Mouse (Mus musculus) limb, embryonic 10.5 days (tissue): ENCODE measurements around the gene Icam5. TPM values are rescaled to one million over a fixed set of nuclear protein-coding genes. Genes with fewer than 3 reads are reported as not detected.
"Not testable (repeated sequence)": the region's sequence is repeated elsewhere in the genome, so short reads cannot be mapped to it uniquely, and the experiment has no call there.

Experiments
- DNase-seq: peaks from one replicate; pipeline ENCODE4 v3.0.0-alpha.2; 2017; ENCODE audit warnings: low spot score
- H3K27ac ChIP-seq: fragments of 300-500 bp; sonication (generic); 2 replicates; pipeline ENCODE4 v1.5.1; 2016; ENCODE audit warnings: mild to moderate bottlenecking
- H3K27me3 ChIP-seq: fragments of 300-500 bp; sonication (generic); 2 replicates; pipeline ENCODE4 v1.6.1; 2016; ENCODE audit warnings: low read depth, mild to moderate bottlenecking; ENCODE audit not compliant: poor library complexity, severe bottlenecking
- H3K36me3 ChIP-seq: fragments of 300-500 bp; sonication (generic); 2 replicates; pipeline ENCODE4 v1.6.1; 2016; ENCODE audit warnings: mild to moderate bottlenecking, moderate library complexity
- H3K4me1 ChIP-seq: fragments of 300-500 bp; sonication (generic); 2 replicates; pipeline ENCODE4 v1.6.1; 2016
- H3K4me3 ChIP-seq: fragments of 300-500 bp; sonication (generic); 2 replicates; pipeline ENCODE4 v1.5.1; 2016; ENCODE audit warnings: mild to moderate bottlenecking, moderate library complexity
- H3K9me3 ChIP-seq: fragments of 300-500 bp; sonication (generic); replicated peaks from 2 replicates; pipeline ENCODE4 v1.6.1; 2016; ENCODE audit warnings: mild to moderate bottlenecking
- WGBS: fragments of 180-500 bp; shearing (Covaris S2); methylation state at CpG from one replicate; pipeline ENCODE4 v1.1.7; 2016; 5-methylcytosine and 5-hydroxymethylcytosine counted together
- polyA plus RNA-seq: library from polyadenylated mRNA; unstranded; fragments of >200 nt; fragmentation: Nextera tagmentation; extraction: Ambion mirVana; gene quantifications from 2 replicates; pipeline ENCODE4 v1.2.1, GENCODE M21; 2016

Gene Icam5
- polyA plus RNA-seq, 1 experiment from 2014 or later: 0.05 TPM

DNA sequence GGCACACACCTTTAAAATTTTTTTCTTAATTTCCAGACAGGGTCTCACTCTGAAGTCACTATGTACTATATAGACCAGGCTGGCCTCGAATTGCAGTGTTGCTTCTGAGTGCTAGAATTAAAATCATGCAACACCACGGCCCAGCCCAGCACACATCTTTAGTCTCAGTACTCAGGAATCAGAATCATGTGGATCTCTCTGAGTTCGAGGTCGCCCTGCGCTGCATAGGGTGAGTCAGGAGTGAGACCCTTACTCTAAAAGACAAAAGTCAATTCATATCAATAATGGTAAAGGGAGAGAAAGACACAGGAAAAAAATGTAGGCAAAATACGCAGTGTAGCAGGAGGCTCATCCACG lies 29.6 kb upstream of the Icam5 start:
- Histone ChIP-seq H3K9me3 (no peaks in the 10 kb centered on the region), H3K4me3 (peak overlapping the region; percentile 87), H3K27me3 (no peaks in the 10 kb centered on the region), H3K27ac (peak overlapping the region; percentile 89), H3K36me3 (peaks cover 30% of the 10 kb centered on the region), H3K4me1 (peaks cover 8% of the 10 kb centered on the region)
- WGBS: 15% methylated on average over 7 of the region's 7 CpGs
- DNase-seq: no peak

DNA sequence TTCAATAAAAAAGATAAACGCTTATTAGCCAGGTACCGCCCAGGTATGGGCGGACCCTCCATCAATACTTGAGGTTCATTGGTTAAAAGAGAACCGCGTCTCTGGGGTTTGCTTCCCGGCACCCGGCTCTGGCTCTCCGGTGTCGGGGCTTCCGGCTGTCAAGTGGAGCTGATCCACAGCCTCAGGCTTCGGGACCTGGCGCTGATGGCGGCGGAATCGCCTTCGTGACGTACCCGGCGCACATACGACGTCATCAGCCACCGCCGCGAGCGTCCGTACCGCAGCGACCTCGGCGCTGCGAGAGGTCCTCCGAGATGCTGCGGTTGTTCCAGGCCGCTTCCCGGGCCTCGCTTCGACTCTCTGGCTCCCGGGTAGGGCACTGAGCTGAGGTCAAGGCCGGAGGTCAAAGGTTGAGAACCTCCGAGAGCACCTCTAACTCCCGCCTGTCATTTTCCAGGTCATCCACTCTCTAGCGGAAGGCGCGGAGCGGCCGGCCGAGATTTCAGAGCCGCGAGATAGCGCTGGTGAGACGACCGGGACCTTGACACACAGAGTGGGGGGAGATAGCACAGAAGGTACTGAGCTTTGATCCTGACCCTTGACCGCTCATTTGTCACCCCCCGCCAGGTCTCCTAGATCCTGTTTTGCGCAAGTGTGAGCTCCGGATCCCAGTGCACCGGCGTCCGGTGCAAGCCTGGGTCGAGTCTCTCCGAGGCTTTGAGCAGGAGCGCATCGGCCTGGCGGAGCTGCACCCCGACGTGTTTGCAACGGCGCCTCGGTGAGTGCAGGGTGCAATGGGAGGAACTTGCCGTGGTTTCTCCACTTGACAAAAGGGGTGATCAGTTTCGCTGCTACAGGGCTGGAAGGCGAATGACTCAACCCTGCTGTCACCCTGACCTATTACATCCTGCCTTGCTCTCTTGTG lies 29.0 kb upstream of the Icam5 start, which contains the start of gene Mrpl4:
Mrpl4 (plus strand) TSS at position 112 of the 925 bp plus-strand sequence.
- no peaks in the 10 kb centered on the region for H3K9me3 ChIP-seq
- DNase-seq: peak; percentile 96
- peak within 1 kb of the TSS; percentile 89 for H3K27ac ChIP-seq
- peak within 1 kb of the TSS; percentile 87 for H3K4me3 ChIP-seq
- H3K27me3 ChIP-seq: no peaks in the 10 kb centered on the region
- under 1% methylated on average over 72 of the region's 72 CpGs for WGBS
- H3K4me1 ChIP-seq: peaks cover 8% of the 10 kb centered on the region
- peaks cover 36% of the 10 kb centered on the region for H3K36me3 ChIP-seq

- Histone ChIP-seq H3K36me3 (peaks cover 53% of the 10 kb centered on the region), H3K27me3 (0 out of 2 replicates have a peak, but pooled peaks cover 7% of the 10 kb centered on the region), H3K27ac (no peak overlapping the region), H3K4me1 (peaks cover 11% of the 10 kb centered on the region), H3K9me3 (no peaks in the 10 kb centered on the region), H3K4me3 (no peak overlapping the region)
- DNase-seq: no peak
- 92% methylated on average over 10 of the region's 10 CpGs for WGBS
These were observed 24.4 kb upstream of the Icam5 start for GRCm38 (mm10) chr9:21007313-21007952.

DNA sequence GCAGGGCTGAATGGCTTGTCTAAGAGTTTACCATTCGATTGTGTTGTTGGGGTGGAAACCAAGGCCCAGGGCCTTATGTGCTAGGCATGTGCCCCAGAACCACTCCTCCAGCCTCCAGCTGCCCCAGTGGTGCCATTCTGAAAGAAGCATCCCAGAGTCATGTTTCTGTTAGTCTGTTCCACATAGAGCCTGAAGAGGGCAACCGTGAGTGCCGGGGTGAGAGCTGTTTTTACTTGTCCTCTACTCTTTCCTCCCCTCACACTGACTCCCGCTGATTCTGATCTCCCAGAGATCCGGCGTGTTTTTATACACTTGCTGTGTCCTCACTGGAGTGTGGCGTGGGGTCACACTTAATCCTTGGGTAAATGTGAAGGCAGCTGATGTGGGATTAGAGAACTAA lies 23.9 kb upstream of the Icam5 start:
- no peak overlapping the region for H3K27ac ChIP-seq
- H3K36me3 ChIP-seq: peaks cover 53% of the 10 kb centered on the region
- H3K4me3 ChIP-seq: no peak overlapping the region
- H3K27me3 ChIP-seq: 0 out of 2 replicates have a peak, but pooled peaks cover 12% of the 10 kb centered on the region
- peaks cover 11% of the 10 kb centered on the region for H3K4me1 ChIP-seq
- no peaks in the 10 kb centered on the region for H3K9me3 ChIP-seq
- no peak for DNase-seq
- 82% methylated on average over 7 of the region's 7 CpGs for WGBS

- no peak for DNase-seq
- Histone ChIP-seq H3K27me3 (peaks cover 34% of the 10 kb centered on the region), H3K36me3 (peaks cover 41% of the 10 kb centered on the region), H3K4me3 (no peak overlapping the region), H3K9me3 (no peaks in the 10 kb centered on the region), H3K4me1 (peaks cover 12% of the 10 kb centered on the region), H3K27ac (no peak overlapping the region)
- 83% methylated on average over 2 of the region's 2 CpGs for WGBS
These were observed 21.5 kb upstream of the Icam5 start for GRCm38 (mm10) chr9:21010362-21010761.

GRCm38 (mm10) chr9:21010939-21011541 lies 20.8 kb upstream of the Icam5 start:
- not testable (repeated sequence) for DNase-seq, H3K4me3 ChIP-seq, H3K27ac ChIP-seq, H3K9me3 ChIP-seq
- Histone ChIP-seq H3K4me1 (peaks cover 19% of the 10 kb centered on the region), H3K36me3 (peaks cover 34% of the 10 kb centered on the region), H3K27me3 (peaks cover 41% of the 10 kb centered on the region)
- WGBS: 73% methylated on average over 9 of the region's 9 CpGs

DNA sequence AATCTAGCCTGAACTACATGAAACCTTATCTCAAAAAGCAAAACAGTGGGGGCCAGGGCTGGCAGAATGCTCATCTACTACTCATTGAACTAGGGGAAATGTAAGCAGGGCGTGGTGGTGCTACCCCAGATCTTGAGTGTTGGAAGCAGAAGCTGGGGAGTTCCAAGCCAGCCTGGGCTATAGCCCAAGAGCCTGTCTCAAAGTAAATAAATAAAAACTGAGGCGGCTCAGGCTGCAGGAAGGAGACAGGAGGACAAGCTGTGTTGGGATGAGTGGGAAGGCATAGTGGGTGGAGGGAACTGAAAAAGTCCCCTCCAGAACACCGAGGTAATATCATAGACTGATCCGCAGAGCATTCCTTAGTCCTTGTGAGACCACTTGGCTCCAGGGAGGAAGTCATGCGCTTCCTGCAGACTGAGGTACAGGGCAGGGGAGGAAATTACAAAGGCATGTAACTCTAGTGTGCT lies 20.0 kb upstream of the Icam5 start:
- Histone ChIP-seq H3K4me1 (peaks cover 19% of the 10 kb centered on the region), H3K27ac (no peak overlapping the region), H3K9me3 (no peaks in the 10 kb centered on the region), H3K27me3 (peaks cover 49% of the 10 kb centered on the region), H3K36me3 (peaks cover 27% of the 10 kb centered on the region), H3K4me3 (no peak overlapping the region)
- WGBS: 75% methylated on average over 5 of the region's 5 CpGs
- DNase-seq: no peak

DNA sequence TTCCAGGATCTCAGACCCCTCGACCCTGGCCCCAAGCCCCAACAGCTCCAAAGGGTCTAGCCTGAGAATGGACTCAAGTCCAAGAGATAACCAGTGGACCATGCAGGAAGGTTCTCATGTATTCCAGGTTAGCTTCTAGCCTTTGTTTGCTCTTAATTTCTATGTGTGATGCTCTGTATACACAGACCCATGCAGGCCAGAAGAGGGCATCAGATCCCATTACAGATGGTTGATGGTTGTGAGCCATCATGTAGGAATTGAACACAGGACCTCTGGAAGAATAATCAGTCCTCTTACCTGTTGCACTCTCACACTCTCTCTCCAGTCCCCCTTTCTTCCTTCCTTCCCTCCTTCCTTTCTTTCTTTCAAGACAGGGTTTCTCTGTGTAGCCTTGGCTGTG lies 19.5 kb upstream of the Icam5 start:
- H3K36me3 ChIP-seq: peaks cover 22% of the 10 kb centered on the region
- no peak overlapping the region for H3K4me3 ChIP-seq
- no peaks in the 10 kb centered on the region for H3K9me3 ChIP-seq
- H3K27ac ChIP-seq: no peak overlapping the region
- peaks cover 54% of the 10 kb centered on the region for H3K27me3 ChIP-seq
- 44% methylated on average over 1 of the region's 1 CpGs for WGBS
- DNase-seq: no peak
- H3K4me1 ChIP-seq: peaks cover 22% of the 10 kb centered on the region

DNA sequence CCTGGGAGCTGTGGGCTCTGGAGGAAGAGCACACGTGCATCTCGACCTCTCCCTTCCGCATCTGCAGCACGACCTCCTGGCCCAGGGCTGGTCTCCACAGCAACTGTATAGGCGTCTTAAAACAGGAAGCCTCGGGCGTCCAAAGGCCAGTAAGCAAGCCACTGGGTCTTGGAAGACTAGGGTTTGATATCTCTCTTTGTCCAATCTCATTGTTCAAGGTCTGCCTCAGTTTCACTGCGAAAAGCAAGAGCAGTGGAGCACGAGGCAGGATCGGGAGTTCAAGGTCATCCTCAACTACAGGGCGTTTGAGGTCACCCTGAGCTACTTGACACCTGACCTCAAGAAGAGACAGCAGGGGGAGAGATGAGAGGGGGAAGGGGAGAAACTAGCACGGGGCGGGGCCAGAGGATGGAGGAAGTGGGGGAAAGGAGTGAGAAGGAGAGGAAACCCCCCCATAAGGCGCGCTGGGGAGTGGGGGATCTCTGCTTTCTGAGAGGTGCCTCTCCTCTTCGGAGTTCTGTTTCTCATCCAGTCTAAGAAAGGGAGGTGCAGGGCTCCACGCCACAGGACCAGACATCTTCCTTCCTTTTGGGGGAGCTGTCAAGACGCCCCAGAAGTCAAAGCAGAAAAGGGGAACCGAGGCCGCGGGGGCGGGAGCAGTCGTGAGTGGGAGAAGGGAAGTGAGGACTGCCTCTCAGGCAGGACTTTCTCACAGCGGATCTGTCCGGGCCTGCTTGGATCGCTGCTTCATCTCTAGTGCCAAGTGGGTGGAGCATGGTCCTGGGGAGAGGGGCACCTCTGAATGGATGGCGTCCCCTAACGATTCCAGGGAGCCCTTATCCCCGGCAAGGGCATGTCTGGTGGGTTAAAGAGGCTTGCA lies 16.9 kb upstream of the Icam5 start:
- Histone ChIP-seq H3K4me3 (peak overlapping the region; percentile 41), H3K27ac (peak overlapping the region; percentile 11; the same call in 1 of the 2 replicates), H3K36me3 (no peaks in the 10 kb centered on the region), H3K27me3 (peaks cover 77% of the 10 kb centered on the region), H3K4me1 (peaks cover 23% of the 10 kb centered on the region), H3K9me3 (no peaks in the 10 kb centered on the region)
- WGBS: 2% methylated on average over 29 of the region's 29 CpGs
- no peak for DNase-seq

DNA sequence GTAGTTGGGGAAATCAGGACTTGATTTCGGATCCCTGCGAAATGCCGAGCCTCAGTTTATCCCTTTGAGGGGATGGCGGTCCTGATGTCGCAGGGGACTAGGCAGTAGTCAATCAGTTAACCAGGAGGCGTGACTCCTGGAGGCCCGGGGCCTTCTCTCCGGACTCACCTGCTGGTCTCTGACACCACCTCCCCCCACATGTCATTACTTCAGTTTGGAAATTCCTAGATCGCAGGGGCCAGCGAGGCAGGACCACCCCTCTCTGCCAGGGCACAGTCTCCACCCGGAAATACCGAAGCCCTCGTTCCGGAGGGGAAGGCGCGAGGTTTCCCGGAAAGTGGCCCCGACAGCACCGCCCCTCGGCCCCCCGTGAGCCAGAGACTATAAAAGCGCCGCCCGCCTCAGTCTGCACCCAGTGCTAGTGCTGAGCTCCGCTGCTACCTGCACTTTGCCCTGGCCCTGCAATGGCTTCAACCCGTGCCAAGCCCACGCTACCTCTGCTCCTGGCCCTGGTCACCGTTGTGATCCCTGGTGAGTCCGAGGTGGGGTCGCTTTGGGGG lies 16.2 kb upstream of the Icam5 start, which contains the start of gene Icam1:
Icam1 (plus strand) TSS at position 415 of the 560 bp plus-strand sequence.
- WGBS: under 1% methylated on average over 30 of the region's 30 CpGs
- Histone ChIP-seq H3K27me3 (peaks cover 79% of the 10 kb centered on the region), H3K36me3 (no peaks in the 10 kb centered on the region), H3K9me3 (no peaks in the 10 kb centered on the region), H3K4me3 (peak within 1 kb of the TSS; percentile 41), H3K27ac (peak within 1 kb of the TSS; percentile 11; the same call in 1 of the 2 replicates), H3K4me1 (peaks cover 23% of the 10 kb centered on the region)
- peak; percentile 57 for DNase-seq

DNA sequence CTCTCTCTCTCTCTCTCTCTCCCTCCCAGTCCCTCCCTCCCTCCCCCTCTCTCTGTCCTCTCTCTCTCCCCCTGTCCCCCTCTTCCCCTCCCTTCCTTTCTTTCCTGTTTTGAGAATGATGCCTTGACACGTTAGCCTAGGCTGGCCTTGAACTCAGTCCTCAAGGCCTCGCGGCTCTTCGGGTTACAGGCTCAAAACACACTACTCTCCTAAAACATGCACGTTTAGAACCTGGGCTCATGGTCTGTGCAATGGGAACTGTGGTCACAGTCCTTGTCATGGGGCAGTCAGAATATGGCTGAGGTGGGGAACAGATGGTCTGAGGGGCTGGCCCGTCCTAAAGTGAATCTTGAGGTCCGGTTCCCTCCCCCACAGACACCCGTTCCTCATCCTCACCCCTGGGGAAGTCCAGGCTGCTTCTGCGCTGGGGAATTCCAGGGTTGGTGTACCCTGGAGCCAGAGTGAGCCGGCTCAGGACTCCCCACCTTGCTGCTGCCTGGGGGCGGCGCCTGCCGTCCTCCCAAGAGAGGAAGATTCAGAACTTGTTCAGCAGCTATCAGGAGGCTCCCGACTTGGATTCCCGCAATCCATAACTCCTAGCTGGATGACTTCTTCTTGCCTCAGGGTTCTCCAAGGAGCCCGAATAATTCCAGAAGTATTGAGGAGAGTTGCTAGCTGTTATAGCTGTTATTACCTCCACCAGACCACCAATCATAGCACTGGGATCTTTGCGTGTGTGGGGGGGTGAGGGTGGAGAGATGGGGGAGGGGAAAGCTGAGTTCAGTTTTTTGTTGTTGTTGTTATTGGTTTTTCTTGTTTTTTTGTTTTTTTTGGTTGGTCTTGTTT lies 15.3 kb upstream of the Icam5 start:
- Histone ChIP-seq H3K4me3 (peak overlapping the region; percentile 41), H3K36me3 (no peaks in the 10 kb centered on the region), H3K27me3 (peaks cover 79% of the 10 kb centered on the region), H3K4me1 (peaks cover 23% of the 10 kb centered on the region), H3K9me3 (no peaks in the 10 kb centered on the region), H3K27ac (no peak overlapping the region)
- DNase-seq: no peak
- WGBS: 4% methylated on average over 17 of the region's 17 CpGs
